Comparison of ENCODE assay signal across 9 mouse cellular contexts in genomic region chr7:130574211-130574991, GRCm38 (mm10). TPM values are rescaled to one million over a fixed set of nuclear protein-coding genes. Genes with fewer than 3 reads are reported as not detected.
DNase-seq lines count a peak whose midpoint lies in the region; ATAC-seq and TF ChIP-seq lines count a peak whose summit lies in the region.
"Had no signal": no experiment of that assay in that cellular context is flagged by ENCODE, and none has a peak within 500 bp of the region (broad histone marks: within the 10 kb centered on the region; RNA-seq: fewer than 3 reads in every experiment).

No protein-coding gene starts in this region.

- no peak overlapping the region for H3K4me2 ChIP-seq in liver, embryonic 16.5 days (ENCODE audit: low read depth, low read length)
- 0 out of 2 replicates have a peak overlapping the region, but pooled peaks have one; percentile 13 for H3K4me2 ChIP-seq in stomach, embryonic 14.5 days (replicated peaks; ENCODE audit: low read depth, low read length)

- H3K4me1 ChIP-seq in ES-E14 (ENCODE audit: control insufficient read depth in 2 of 2, insufficient read depth in 2 of 2, low read length in 2 of 2, poor library complexity in 1 of 2) = peaks cover 7 to 8% of the 10 kb centered on the region in 2 experiments; a peak in 2 of 4 replicates
- H3K4me1 ChIP-seq in liver, embryonic 16.5 days (ENCODE audit: control insufficient read depth, low read depth, low read length) = no peaks in the 10 kb centered on the region; the same call in none of the 2 replicates
- H3K4me1 ChIP-seq in stomach, embryonic 14.5 days (ENCODE audit: control insufficient read depth, insufficient read depth, low read length) = no peaks in the 10 kb centered on the region

- ATAC-seq in liver, embryonic 16.5 days (ENCODE audit: low read depth) = peak; percentile 70
- ATAC-seq in stomach, embryonic 14.5 days (ENCODE audit: insufficient number of reproducible peaks, insufficient read depth, low FRiP score, low read depth) = peak; percentile 71

- H3K27me3 ChIP-seq in liver, embryonic 16.5 days (ENCODE audit: control insufficient read depth, insufficient read depth, low read depth, low read length) = no peaks in the 10 kb centered on the region
- H3K27me3 ChIP-seq in stomach, embryonic 14.5 days (ENCODE audit: control insufficient read depth, insufficient read depth, low read length) = no peaks in the 10 kb centered on the region

- no peaks in the 10 kb centered on the region for H3K9me3 ChIP-seq in ES-E14 (ENCODE audit: control insufficient read depth, insufficient read depth, low read depth, low read length)
- no peaks in the 10 kb centered on the region for H3K9me3 ChIP-seq in liver, embryonic 16.5 days (replicated peaks; ENCODE audit: control insufficient read depth, low read length)
- H3K9me3 ChIP-seq in stomach, embryonic 14.5 days (ENCODE audit: control insufficient read depth, low read depth, low read length) = no peaks in the 10 kb centered on the region
- H3K9me3 ChIP-seq: G1E had no signal

- intact Hi-C loops in heart, postnatal 10 days (cut with DNase I) = loop anchor here (2.0 kb wide), 1 partner anchor 20 kb away; no protein-coding TSS in a partner anchor

- WGBS in liver, embryonic 16.5 days (ENCODE audit: insufficient replicate concordance) = 53% methylated on average over 13 of the region's 13 CpGs
- 52% methylated on average over 13 of the region's 13 CpGs for WGBS in stomach, embryonic 14.5 days

- no peak overlapping the region for H3K27ac ChIP-seq in ES-E14 (ENCODE audit: insufficient read depth, low read depth, low read length, poor library complexity, severe bottlenecking)
- H3K27ac ChIP-seq in liver, embryonic 16.5 days (ENCODE audit: low read length) = peak overlapping the region; percentile 32; the same call in 1 of the 2 replicates
- H3K27ac ChIP-seq in stomach, embryonic 14.5 days (ENCODE audit: low read length) = peak overlapping the region; percentile 72

- H3K36me3 ChIP-seq in ES-E14 (ENCODE audit: control insufficient read depth, insufficient read depth, low read length, poor library complexity, severe bottlenecking) = no peaks in the 10 kb centered on the region
- H3K36me3 ChIP-seq in liver, embryonic 16.5 days (ENCODE audit: control insufficient read depth, insufficient read depth) = no peaks in the 10 kb centered on the region
- H3K36me3 ChIP-seq in stomach, embryonic 14.5 days (ENCODE audit: control insufficient read depth, insufficient read depth, low read length) = no peaks in the 10 kb centered on the region
- H3K36me3 ChIP-seq: G1E had no signal

- H3K9ac ChIP-seq in ES-E14 (ENCODE audit: insufficient read depth, low read depth, low read length, poor library complexity, severe bottlenecking) = no peak overlapping the region
- H3K9ac ChIP-seq in liver, embryonic 16.5 days (ENCODE audit: low read depth, low read length) = no peak overlapping the region
- H3K9ac ChIP-seq in stomach, embryonic 14.5 days (replicated peaks; ENCODE audit: low read depth, low read length) = no peak overlapping the region

- in situ Hi-C loops in ES-E14 (cut with MboI; ENCODE audit: low sequenced_read_pairs in 2 of 2, unreplicated experiment in 2 of 2) = no loop called here

- peak; percentile 42 for DNase-seq in cerebellum, adult 9-11 months
- no peak for DNase-seq in cerebellum, postnatal 36 days
- DNase-seq in ES-E14 (ENCODE audit: low read depth, low spot score) = peak; percentile 43
- DNase-seq in heart, postnatal 10 days = peak; percentile 63 to 65
- DNase-seq in right cerebral cortex, postnatal 14 days = no peak
- no peak for DNase-seq in thymus, postnatal 36 days

- peak overlapping the region in 1 of 2 experiments; percentile 30; a peak in 1 of 4 replicates for H3K4me3 ChIP-seq in ES-E14 (ENCODE audit: insufficient read depth in 1 of 2, low read depth in 1 of 2, low read length in 2 of 2, poor library complexity in 1 of 2, severe bottlenecking in 1 of 2)
- H3K4me3 ChIP-seq in liver, embryonic 16.5 days (ENCODE audit: low read depth, low read length) = no peak overlapping the region
- no peak overlapping the region for H3K4me3 ChIP-seq in stomach, embryonic 14.5 days (ENCODE audit: low read depth, low read length)

TF ChIP-seq in ES-E14, 5 proteins besides CTCF, POLR2A, EP300 and RAD21:
- TF ChIP-seq HCFC1 (IDR thresholded peaks at IDR 0.05; ENCODE audit: borderline replicate concordance, insufficient read depth, low read length) (no peak), ZNF384 (IDR thresholded peaks at IDR 0.05; ENCODE audit: low read depth, low read length) (peak; percentile 30; the same call in 1 of the 2 replicates)

RNA-seq across cellular contexts. Expression of gene Nsmce4a, which starts 1.5 kb away (rescaled TPM):
- 72.0 and 90.9 TPM in 2 replicates for total RNA-seq in ES-E14 (2012; rRNA removed)
- total RNA-seq in heart, postnatal 10 days (2021) = 10 to 100 TPM; 55.1 to 56.4 TPM
- polyA plus RNA-seq in liver, embryonic 16.5 days (2015; fragmentation: Nextera tagmentation; extraction: Ambion mirVana) = 71.7 and 77.4 TPM in 2 replicates
- 173 and 181 TPM in 2 replicates for polyA plus RNA-seq in stomach, embryonic 14.5 days (2014; fragmentation: Nextera tagmentation; extraction: Ambion mirVana)

RNA-seq across cellular contexts. Expression of gene Tacc2, which starts 2.8 kb away (rescaled TPM):
- total RNA-seq in ES-E14 (2012; rRNA removed) = 23.2 and 29.1 TPM in 2 replicates
- total RNA-seq in heart, postnatal 10 days (2021) = 100 to 1,000 TPM; 208 to 286 TPM
- 2.2 and 3.3 TPM in 2 replicates for polyA plus RNA-seq in liver, embryonic 16.5 days (2015; fragmentation: Nextera tagmentation; extraction: Ambion mirVana)
- polyA plus RNA-seq in stomach, embryonic 14.5 days (2014; fragmentation: Nextera tagmentation; extraction: Ambion mirVana) = 35.2 TPM in 2 replicates
- polyA plus RNA-seq: G1E had no signal

RNA-seq across cellular contexts. Expression of gene Ate1, which starts 54.2 kb away (rescaled TPM):
- 22.8 and 25.7 TPM in 2 replicates for total RNA-seq in ES-E14 (2012; rRNA removed)
- total RNA-seq in heart, postnatal 10 days (2021) = 10 to 100 TPM; 37.8 to 40.1 TPM
- 19.2 and 19.4 TPM in 2 replicates for polyA plus RNA-seq in liver, embryonic 16.5 days (2015; fragmentation: Nextera tagmentation; extraction: Ambion mirVana)
- 69.9 and 72.8 TPM in 2 replicates for polyA plus RNA-seq in stomach, embryonic 14.5 days (2014; fragmentation: Nextera tagmentation; extraction: Ambion mirVana)

Comparison
In these comparisons a context has a peak if more than half of its experiments do, and no peak if none do; other contexts are left out.
1. DNase-seq: peak in cerebellum, adult 9-11 months (single experiment), ES-E14 (single experiment) and heart, postnatal 10 days (2 of 2); none in cerebellum, postnatal 36 days (0 of 2), right cerebral cortex, postnatal 14 days (single experiment) and thymus, postnatal 36 days (0 of 2).